Mouse (Mus musculus) kidney, adult 8-10 months (tissue): ENCODE measurements at regions not wholly inside any gene's neighbourhood (a gene's known extent, or its start where the extent isn't known, plus 50 kb on each side); places are given as distances from the start of the nearest gene placed in this dataset.
A peak's percentile ranks its signal among the peaks of the same experiment; 100 is the strongest.

Experiments
- DNase-seq, 2 experiments: peaks; one replicate each; pipeline ENCODE4 v3.0.0; 2022

DNA sequence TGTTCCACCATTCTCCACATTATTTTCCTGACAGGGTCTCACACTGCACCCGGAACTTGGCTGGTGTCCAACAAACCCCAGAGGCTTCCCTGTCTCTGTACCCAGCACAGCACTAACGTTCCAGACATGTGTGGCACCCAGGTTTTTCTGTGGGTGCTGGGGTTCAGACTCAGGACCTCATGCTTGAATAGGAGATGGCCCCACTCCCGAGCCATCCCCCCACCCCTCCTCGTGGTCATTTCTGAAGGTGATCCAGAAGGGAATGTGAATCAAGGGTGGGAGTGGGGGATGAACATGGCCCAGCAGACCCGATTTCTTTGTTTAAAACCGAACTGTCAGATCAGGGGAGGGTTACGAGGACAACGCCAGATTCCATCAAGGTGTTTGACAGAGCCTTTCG, 245.6 kb downstream of the Tbc1d1 start:
- DNase-seq = no peak

DNA sequence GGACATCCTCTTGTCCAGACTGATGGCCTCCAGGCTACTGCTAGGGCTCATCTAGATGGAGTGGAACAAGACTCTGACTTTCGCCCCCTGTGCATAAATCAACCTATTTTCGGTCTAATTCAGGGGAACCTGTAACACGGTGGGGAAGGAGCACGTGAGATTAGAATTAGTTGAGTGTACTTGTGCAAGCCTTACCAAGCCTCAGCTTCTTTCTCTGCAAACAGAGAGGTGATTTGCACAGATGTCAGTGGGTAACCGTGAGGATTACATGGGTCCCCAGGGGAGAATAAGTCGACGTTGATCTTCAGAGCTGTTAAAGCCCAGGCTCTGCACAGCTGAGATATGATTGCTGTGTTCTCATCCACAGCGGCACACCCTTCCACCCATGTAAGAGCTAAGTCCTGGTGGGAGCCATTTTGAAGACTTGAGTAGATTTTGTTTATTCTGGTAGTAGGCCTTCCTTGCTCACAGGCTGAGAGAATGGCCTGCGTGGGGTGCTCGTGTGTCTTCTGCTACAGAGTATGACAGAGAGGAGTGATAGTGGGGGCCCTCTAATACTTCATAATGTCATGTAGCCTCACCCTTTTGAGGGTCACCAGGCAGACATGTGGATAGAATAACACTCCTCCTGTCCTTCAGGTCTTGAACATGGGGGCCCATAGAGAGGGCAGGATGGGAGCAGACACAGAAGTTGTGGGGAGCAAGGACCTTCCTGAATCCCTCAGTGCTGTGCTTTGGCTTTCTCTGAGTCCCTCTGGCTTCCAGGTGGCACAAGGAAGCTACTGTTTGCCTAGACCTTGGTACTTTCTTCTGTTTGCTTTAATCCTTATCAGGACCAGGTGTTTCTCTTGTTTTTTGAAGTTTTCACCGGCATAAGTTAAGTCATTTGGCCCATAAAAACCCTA, 247.2 kb downstream of the Tbc1d1 start:
- DNase-seq = no peak

DNA sequence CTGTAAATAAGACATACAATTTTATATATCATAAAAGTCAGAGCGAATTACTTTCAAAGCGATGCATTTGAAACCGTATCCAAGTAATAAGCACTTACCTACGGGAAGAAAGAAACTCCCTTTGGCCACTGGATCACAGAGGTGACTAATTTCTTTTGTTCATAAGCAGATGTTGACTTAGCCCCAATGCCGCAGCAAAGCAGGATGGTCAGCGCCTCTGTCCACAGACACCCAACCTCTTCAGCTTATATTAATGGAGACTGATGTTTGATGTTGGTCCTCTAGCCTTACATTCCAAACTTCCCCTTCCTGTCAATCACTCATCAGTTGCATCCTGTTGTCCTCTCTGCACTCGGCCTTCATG, 247.9 kb downstream of the Tbc1d1 start:
- DNase-seq = no peak

DNA sequence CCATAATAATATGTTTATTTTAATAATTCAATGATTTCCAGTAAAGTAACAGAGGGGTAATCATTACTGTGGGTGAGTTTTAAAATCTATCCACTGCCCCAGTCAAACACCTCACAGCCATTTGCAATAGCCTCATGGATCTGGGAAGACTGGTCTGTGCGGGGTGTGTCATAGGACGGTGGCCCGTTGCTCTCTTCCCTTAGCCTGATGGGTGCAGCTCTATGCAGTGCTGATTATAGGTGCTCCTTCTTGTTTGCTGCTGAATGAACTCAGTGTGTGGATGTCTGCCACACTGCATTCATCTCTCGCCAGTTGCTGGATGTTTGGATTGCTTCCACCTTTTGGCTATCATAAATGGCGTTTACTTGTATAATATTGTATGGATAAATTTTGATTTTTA, 248.4 kb downstream of the Tbc1d1 start:
- DNase-seq = no peak

DNA sequence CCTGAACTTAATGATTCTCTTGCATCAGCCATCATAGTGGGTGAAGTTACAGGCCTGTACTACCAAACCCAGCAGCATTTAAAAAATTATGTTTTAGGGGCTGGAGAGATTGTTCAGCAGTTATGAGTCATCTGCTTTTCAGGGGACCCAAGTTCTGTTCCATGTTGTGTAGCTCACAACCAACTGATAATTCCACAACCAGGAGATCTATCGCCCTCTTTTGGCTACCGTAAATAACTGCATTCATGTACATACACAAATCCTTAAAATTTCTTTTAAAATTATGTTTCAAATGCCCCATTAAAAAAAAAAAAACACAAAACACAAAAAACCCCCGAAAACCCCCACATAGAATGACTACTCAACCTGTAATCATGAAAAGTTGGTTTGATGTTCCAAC, 252.8 kb downstream of the Tbc1d1 start:
- no peak for DNase-seq

DNA sequence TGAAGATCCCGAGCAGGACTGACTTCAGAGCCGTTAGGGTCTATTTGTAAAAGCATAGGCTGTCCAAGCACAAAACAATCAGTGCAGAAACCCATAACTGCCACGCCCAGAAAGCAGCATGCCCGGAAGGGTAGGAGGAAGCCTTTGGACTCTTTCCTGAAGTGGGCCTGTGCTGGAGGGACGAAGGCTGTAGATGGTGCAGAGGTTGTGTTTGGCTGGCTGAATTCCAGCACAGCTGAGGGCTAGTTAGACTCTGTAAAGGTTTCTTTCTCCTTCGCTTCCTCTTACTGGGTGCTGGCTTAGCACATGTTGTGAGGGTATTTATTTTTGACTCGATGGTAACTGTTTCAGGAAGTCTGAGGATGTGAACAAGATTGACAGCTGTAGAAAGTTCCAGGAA, 254.5 kb downstream of the Tbc1d1 start:
- peak; percentile 33 to 40 for DNase-seq

DNA sequence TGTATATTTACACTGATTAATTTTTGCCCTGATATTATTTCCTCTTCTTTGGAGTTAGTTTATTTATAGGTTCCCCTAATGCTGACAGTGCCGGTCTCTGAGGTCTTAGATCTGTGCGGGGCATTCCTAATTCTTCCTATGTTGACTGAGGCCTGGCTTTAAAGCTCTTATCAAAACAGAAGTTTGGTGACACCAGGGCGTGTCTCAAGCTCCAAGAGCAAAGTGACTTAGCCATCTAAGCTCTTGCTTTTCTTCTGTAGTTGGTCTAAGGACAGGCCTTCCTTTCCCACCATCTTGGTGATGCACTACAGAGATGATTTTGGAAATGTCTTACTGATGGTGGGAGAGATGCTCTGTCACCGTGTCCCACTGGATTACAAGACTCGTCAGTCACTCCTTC, 258.4 kb downstream of the Tbc1d1 start:
- DNase-seq = no peak

DNA sequence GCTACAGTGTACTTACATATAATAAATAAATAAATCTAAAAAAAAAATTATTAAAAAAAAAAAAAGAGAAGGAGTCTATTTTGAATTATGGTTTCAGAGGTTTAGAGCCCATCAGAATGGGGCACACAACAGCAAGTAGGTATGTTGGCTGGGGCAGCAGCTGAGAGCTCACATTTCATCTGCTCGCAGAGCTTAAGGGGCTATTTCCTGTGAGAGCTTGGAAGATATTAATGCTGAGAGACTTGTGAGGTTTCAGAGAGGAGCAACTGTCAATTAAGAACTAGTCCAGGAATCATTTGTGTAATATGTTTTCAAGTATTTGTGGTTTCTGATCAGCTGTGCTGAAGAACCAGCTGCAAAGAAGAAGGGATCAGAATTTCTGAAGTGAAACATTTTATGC, 263.3 kb downstream of the Tbc1d1 start:
- no peak for DNase-seq

DNA sequence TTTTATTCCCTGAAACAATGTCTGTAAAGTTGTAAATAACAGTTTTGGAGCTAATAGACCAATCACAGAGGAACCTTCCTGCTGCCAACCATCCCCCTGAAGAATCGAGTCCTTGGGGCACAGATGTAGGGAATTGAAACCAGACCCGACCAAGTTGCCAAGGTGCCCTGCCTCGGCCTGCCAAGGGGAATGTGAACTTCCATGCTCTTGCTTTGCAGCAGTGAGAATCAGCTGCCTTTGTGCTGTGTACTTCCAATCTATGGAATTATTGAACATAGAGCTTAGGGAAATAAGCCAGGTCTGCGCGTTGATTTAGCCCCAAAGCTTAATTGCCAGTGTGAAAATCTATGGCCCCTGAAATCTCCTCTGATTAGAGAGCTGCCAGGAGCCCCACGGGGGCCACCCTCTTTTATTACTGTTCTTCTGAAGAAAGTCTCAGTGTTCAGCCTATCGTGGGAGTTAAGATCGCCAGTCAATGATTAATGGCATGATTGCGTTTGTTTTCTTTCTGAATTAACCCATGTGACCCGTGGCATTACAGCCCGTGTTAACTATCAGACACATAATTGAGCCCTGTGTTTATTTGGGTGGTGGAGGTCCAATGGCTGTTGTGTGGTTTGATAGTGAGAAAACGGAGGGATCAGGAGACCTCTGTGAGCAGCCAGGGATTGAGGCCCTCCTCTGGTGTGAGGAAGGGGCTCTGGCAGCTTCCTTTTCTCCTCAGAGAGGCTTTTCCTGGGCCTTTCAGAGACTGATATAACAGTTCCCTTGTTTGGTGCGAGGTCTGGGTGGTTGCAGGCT, 266.9 kb downstream of the Tbc1d1 start:
- peak; percentile 19 to 53 for DNase-seq

DNA sequence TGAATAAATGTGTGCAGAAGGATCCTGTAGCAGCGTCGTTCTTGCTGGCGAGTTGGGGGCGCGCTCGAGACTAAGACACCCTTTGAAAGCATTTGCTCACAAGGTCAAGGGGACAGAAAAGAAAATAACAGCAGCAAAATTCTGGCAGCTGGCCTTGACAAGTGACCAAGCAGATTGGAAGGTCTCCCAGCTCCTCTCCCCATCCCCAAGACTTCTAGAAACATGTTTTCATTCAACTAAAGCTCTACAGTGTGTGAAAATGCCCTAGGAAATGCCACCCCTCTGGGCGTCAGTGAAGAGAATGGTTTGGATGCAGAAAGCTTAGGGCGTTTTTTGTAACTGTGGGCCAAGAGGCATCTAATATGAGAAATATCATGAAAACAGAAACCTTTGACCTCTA, 272.7 kb downstream of the Tbc1d1 start:
- no peak for DNase-seq

DNA sequence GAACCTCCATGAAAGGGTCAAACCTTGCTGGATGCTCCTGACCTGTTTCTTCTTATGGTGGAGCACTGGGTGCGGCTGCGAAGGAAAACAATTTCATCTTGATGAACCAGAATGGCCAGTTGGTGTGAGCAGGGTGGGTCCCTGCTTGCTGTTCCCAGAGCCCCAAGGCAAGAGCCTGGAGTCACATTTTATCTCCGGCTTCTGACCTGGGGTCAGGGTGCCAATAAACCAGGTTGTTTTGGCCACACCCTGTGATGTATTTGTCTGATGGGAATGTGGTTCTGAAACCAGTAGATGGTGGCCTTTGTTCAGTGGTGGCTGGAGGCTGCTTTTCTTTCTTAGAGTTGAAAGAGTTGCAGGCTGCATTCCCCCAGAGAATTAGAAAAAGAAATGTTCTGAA, 274.4 kb downstream of the Tbc1d1 start:
- no peak for DNase-seq

DNA sequence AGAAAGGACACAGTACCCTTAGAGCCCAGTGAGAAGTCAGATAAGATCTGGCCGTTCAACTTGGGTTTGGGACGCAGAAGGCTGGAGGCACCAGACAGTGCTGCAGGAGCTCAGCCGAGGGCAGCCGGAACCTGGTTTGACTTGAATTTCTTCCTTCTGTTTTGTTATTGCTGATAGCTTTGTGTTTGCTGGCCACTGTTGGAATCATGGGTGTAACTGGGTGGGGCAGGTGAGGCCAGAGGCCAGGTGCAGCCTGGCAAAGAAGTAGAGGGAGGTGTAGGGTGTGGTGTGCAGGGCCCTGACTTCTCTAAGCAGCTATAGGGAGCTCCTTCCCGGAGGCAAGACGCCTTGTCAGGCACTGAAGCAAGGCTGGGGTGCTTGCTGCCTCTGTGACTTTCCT, 275.5 kb downstream of the Tbc1d1 start:
- DNase-seq = peak in 1 of 2 experiments; percentile 30

DNA sequence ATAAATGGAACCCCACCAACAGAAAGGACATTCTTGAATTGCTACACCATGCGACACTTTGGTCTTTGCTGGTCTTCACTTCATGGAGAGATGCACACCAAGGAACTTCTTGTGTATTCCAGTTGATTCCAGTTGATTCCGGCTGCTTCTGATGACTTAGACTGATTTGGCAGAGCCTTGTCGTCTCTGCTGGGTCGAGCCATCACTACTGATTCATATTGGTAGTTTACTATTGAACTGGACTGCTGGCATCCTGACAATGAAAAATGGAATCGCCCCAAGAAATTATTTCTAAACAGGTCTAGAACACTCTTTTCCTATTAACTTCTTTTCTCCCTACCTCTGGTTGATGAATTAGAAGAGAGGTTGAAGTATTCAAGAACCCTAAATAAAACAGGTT, 277.7 kb downstream of the Tbc1d1 start:
- no peak for DNase-seq

DNA sequence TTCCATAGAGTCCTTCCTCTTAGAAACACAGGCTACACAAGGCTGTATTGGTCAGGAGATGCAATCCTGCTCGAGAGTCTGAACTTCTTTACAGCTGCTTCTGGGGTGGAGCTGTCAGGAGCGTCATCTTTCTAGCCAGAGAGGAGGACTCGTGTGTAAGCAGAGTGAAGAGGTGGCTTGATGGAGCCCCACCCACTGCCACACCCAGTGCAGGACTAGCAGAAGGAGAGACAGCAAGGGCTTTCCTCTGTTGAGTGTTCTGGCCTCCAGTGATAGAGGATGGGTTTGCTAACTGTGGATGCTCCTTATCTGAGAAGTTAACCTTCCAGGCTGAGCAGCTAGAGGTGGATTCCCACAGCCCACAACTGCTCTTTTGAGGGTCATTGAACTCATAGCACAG, 279.4 kb downstream of the Tbc1d1 start:
- DNase-seq = no peak

DNA sequence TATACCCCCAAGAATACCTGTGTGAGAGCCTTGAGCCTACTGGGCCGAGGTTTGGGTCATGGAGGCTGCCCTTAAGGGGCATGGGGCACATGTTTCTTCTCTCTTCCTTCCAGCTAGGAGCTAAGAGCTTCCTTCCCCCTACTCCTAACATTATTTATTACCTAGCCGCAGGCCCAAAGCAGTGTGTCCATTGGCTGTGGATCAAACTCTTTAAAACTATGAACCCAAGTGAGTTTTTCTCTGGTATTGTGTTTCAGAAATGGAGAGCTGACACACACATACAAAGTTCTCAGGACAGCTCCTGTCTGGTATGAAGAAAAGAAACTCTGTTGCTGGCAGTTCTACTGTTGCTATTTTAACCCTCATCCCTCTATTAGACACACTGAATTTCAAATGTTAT, 279.9 kb downstream of the Tbc1d1 start:
- DNase-seq = no peak

DNA sequence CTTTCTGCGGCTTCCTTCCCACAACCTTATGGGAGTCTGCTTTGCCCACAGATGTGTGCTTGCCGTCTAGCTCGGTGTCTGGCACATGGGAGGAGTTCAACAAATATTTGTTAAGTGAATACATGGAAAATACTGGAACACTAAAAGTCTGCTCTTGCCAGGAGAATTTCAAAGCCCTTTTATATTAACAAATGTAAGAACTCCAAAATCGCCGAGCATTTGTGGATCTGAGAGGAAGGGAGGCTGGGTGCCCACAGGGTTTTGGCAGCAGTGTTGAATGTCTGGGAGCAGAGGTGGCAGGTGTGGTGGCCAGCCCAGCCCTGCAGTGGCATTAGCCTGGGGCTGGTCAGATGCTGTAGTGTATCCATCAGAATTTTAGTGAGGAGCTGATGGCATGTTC, 281.6 kb downstream of the Tbc1d1 start:
- DNase-seq = no peak

DNA sequence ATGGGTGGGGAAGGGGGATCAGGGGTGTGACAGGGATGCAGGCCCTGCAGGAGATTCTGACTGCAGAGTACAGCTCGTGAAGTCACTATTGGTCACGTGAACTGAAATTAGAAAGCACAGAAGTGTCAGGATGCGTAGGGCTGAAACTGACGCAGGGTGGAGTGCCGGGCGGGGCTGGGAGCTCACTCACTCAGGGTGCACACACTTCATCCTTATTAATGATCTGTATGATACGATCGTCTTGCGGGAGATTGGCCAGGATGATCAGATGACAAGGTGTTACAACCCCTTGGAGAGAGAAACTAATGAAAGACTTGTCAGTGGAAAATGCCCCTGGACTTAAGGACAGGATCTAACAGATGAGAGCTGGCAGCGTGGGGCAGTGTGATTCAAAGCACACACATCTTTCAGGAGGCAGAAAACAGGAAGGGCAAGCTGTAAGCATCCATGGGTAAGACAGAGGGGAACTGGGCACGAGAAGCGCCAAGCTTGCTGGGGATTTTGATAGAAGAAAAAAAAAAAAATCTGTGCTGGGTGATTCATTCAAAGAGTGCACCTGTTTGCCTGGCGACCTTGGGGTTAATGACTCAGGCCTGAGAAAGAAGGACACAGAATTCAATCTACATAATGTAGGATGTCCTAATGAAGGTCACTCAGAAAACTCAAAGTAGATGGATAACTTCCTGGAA, 282.5 kb downstream of the Tbc1d1 start:
- DNase-seq = no peak

DNA sequence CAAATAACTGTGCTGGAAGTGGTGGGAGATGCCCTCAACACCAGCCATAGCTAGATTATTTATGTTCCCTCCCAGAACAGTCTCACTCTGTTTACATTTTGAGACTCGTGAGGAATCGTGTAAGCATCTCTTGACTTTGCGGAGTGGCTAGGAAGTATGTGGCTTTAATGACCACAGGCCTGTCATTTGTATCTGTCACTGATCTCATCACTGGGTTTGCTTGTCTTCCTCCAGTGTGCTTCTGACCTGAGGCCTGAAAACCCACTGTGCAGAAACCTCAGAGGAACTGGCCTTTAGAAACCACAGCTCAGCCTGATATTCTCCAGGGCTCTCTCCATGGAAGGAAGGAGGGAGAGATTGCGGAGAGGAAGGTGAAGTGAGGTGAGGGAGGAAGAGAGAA, 291.7 kb downstream of the Tbc1d1 start:
- DNase-seq = no peak

DNA sequence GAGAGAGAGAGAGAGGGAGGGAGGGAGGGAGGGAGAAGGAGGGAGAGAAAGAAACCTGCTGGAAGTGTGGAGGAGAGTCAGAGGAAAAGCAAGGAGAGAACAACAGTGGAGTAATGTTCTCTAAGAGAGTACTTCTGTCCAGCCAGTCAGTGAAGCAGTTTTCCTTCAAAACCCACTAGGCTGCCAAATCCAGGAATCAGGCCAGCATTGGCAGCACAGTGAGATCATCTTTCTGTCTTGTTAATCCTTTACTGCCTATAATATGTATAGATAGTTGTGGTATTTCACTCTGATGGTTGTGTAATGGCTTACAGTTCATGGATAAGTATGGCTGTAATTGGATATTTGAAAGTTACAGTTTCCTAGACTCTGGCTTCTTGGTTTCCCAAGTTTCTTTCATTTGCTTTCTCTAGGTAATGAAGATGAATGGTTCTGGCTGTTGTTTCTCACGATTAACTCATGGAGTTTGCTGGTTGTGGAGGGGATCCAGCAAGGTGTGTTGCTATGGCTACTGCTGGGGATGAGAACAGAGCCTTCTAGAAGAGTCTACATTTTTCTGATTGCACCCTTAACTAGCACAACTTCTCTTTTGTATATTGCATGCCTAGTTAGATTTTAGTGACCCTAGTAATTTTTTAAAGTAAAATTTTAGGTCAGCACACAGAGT, 296.7 kb downstream of the Tbc1d1 start:
- no peak for DNase-seq

DNA sequence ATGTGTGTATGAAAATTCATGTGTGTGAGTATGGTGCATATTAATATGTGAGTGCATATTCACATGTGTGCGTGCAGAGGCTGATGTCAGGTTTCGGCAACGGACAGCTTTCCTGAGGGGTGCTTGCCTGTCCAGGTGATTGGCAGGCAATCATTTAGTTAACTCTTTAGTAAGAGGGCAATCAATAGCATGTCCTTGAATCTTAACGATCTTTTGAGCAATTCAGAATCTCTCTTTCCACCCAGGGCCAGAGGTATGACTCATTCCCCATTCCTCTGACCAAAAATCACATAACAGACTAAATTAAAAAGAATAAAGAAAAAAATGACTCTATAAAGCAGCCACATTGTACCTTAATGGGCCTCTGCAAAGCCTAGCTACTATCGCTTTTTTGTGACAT, 303.7 kb downstream of the Tbc1d1 start:
- DNase-seq = no peak

DNA sequence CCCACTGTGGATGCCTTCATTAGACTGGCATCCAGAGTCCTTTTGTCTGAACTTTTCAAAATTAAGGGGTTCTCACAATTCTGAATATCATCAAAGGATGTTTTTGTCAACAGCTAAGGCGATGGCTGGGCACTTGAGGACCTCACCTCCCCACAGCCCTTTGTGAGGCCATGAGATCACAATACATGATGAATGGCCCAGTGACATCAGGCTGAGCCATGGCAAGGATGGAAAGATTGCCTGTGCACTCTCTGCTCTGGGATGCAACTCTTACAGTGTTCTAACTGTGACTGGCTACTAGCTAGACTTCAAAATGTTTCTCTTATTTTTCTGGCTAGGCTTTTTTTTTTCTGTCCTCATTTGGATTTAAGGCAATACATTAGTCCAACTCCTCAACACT, 304.8 kb downstream of the Tbc1d1 start:
- DNase-seq = no peak

DNA sequence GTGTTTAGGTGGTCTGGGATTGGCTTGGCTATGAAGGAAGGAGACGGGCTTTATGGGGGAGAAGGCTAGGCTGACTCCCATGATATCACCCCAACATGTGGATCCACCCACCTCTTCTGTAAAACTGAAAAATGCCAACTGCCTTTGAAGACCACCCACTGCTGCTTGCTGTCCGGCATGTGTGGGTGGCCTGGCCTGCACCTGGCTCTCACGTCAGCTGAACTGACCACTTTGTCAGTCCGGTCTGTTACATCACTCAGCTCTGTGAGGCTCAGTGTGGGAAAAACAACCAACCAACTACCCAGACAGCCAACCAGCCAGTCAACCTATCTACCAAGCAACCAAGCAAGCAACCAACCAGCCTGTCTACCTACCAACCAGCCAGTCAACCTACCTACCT, 305.5 kb downstream of the Tbc1d1 start:
- DNase-seq = no peak

DNA sequence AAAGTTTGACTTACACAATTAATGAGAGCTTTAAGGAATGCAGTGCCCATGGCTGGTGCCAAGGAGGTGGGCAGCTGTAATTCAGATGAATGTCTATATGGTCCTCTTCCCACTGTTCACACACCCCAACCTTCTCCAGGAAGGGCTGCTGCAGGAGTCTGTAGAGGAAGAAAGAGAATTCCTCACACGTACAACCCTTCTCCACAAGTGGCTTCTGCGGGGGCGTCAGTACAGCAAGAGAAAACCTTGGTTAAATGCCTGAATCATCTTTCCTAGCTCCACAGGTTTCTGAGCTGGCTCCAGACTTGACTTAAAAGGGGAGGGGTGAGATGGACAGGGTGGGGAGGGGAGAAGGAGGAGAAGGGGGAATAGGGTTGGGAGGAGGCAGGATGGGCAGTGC, 306.3 kb downstream of the Tbc1d1 start:
- DNase-seq = no peak
